Mouse (Mus musculus): ENCODE measurements around the gene Srsf2.
"Not testable (repeated sequence)": the region's sequence is repeated elsewhere in the genome, so short reads cannot be mapped to it uniquely, and the experiment has no call there.

Gene Srsf2

GRCm38 (mm10) chr11:116836283-116836682, 16.6 kb downstream of the Srsf2 start:
- intact Hi-C loops (cut with DNase I), result no loop called here

GRCm38 (mm10) chr11:116834954-116835353, 17.9 kb downstream of the Srsf2 start:
- intact Hi-C loops (cut with DNase I), result no loop called here

- intact Hi-C loops (cut with DNase I), result no loop called here
Observed at GRCm38 (mm10) chr11:116832172-116832685, 20.7 kb downstream of the Srsf2 start.

GRCm38 (mm10) chr11:116827534-116828165, 25.2 kb downstream of the Srsf2 start, which contains the start of gene Mxra7:
TSS of gene Mxra7 (minus strand) at chr11:116828046.
- intact Hi-C loops (cut with DNase I), result no loop called here

GRCm38 (mm10) chr11:116826550-116827504, 26.1 kb downstream of the Srsf2 start:
- intact Hi-C loops (cut with DNase I), result no loop called here

GRCm38 (mm10) chr11:116825230-116825629, 27.7 kb downstream of the Srsf2 start:
- intact Hi-C loops (cut with DNase I), result no loop called here

- intact Hi-C loops (cut with DNase I), result not testable (repeated sequence)
Observed at GRCm38 (mm10) chr11:116823885-116824284, 29.0 kb downstream of the Srsf2 start.

- intact Hi-C loops (cut with DNase I), result no loop called here
Observed at GRCm38 (mm10) chr11:116823255-116823654, 29.6 kb downstream of the Srsf2 start.

GRCm38 (mm10) chr11:116822626-116823025, 30.3 kb downstream of the Srsf2 start:
- intact Hi-C loops (cut with DNase I), result no loop called here

- intact Hi-C loops (cut with DNase I), result no loop called here
Observed at GRCm38 (mm10) chr11:116822215-116822614, 30.7 kb downstream of the Srsf2 start.

- intact Hi-C loops (cut with DNase I), result no loop called here
Observed at GRCm38 (mm10) chr11:116821057-116821940, 31.6 kb downstream of the Srsf2 start.

GRCm38 (mm10) chr11:116819932-116820593, 32.8 kb downstream of the Srsf2 start:
- intact Hi-C loops (cut with DNase I), result no loop called here

- intact Hi-C loops (cut with DNase I), result no loop called here
Observed at GRCm38 (mm10) chr11:116818722-116819121, 34.2 kb downstream of the Srsf2 start.

- intact Hi-C loops (cut with DNase I), result no loop called here
Observed at GRCm38 (mm10) chr11:116817567-116817966, 35.3 kb downstream of the Srsf2 start.

- intact Hi-C loops (cut with DNase I), result no loop called here
Observed at GRCm38 (mm10) chr11:116816769-116817168, 36.1 kb downstream of the Srsf2 start.

- intact Hi-C loops (cut with DNase I), result no loop called here
Observed at GRCm38 (mm10) chr11:116814884-116815415, 37.9 kb downstream of the Srsf2 start.

- intact Hi-C loops (cut with DNase I), result no loop called here
Observed at GRCm38 (mm10) chr11:116814076-116814883, 38.6 kb downstream of the Srsf2 start.

- intact Hi-C loops (cut with DNase I), result no loop called here
Observed at GRCm38 (mm10) chr11:116813610-116814009, 39.3 kb downstream of the Srsf2 start.

GRCm38 (mm10) chr11:116812793-116813529, 39.9 kb downstream of the Srsf2 start:
- intact Hi-C loops (cut with DNase I), result no loop called here
